Mouse (Mus musculus): ENCODE measurements around the gene Gm813.

Gene Gm813

DNA sequence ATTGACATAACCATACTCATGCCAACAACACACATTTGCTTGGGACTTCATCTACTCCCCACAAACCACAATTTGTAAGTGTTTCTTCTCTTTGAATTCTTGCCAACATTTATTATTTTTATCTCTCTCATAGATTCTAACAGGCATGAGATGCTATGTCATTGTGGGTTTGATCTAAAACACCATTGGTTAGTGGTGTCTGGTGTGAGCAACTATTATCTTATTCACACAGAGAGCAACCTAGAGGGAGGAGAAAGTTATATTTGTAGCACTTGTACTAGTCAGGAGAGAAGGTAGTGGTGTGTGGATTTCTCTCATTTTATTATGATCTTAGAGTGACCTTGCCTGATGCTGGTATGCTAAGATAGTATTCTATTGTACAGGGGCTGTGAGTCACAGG lies 12.1 kb downstream of the Gm813 start:
- DNase-seq (ENCODE audit: low spot score in 2 of 2), result no peak

DNA sequence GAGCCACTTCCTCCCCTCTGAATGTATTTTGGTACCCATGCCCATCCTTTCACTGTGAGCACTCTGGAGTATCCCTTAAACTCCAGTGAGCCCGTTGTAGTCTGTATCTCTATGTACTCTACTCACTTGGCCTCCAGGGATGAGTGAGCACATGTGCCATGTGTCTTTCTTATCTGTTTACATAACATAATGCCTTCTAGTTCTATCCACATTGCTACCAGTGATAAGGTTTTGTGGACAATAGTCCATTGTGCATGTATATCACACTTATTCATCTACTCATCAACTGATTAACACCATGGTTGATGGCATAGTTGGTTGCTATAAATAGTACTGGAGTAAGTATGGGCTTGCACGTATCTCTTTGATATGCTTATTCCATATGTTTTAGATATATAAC lies 12.9 kb downstream of the Gm813 start:
- DNase-seq (ENCODE audit: low spot score in 2 of 2), result no peak

GRCm38 (mm10) chr16:58600846-58601245 lies 15.9 kb downstream of the Gm813 start:
- no peak for DNase-seq (ENCODE audit: low spot score in 2 of 2)

GRCm38 (mm10) chr16:58591299-58591698 lies 25.5 kb downstream of the Gm813 start:
- no peak for DNase-seq (ENCODE audit: low spot score in 2 of 2)

DNA sequence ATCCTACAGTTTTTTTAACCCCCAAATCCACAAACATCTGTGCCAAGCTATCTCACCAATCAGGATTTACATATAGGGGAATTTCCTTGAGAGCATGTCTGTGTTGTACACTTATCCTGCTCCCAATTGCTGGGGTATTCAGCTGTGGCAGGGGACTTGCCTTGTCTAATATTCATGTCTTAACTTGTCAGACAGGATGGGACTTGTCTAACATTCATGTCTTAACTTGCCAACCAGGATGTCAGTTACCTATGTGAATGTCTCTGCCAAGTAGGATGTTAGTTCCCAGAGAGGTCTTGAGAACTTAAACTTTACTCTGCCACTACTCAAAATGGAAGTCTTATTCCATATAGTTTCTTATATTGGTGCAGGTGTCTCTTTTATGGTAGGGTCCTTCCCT lies 27.3 kb downstream of the Gm813 start:
- no peak for DNase-seq (ENCODE audit: low spot score in 2 of 2)

GRCm38 (mm10) chr16:58573949-58574722 lies 42.6 kb downstream of the Gm813 start:
- DNase-seq (ENCODE audit: low spot score in 2 of 2), result no peak

DNA sequence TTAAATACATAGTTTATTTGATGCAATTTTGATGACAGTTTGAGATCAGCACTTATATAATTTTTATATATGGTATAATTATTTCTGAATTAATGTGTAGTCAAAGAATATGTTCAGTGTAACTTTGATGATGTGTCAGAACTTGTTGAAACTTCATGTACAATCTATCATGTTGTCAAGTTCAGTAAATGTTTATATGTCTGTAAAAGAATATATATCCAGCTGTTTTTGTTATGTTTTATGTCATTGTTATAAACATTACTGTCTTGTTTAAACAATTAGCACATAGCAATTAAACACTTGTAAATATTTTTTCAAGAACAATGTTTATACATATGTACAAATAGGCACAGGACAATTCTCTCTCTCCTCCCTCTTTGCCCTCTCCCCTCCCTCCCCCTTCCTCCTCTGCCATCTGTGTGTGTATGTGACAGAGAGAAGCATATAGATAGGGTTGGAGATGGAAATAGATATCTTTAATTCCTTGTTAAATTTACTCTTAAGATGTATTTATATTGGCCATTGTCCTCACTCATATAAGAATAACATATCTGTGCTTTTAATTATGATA lies 46.0 kb downstream of the Gm813 start:
- DNase-seq (ENCODE audit: low spot score in 2 of 2), result no peak

Measured in spleen, postnatal 14 days (tissue).